Mouse (Mus musculus): ENCODE results near the gene Scube1. TPM values are rescaled to one million over a fixed set of nuclear protein-coding genes. Genes with fewer than 3 reads are reported as not detected.
A peak's percentile ranks its signal among the peaks of the same experiment; 100 is the strongest.

The Scube1 gene
- polyA plus RNA-seq, 1 experiment: 2.9 TPM

DNA sequence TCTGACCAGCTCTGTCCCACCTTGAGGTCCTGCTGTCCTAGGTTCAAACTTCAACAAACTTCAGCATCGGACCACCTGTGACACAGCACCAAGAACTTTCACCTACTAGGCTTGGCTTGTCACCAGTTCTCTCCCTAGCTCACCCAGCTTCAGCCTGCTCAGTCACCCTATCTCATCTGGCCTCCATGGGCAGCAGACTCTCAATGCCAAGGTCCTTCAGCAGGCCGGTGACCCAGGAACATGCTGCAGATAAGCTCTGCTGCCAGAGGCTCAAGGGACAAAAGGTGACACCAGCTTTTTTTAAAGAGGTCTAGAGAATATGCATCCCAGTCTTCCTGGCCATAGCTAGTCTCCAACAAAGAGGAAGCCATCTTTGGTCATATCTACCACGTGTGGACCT is 48.5 kb downstream of the Scube1 start:
- TF ChIP-seq CTCF (IDR thresholded peaks at IDR 0.05; ENCODE audit: borderline replicate concordance, insufficient read depth, low read depth, low read length) (no peak), POLR2A (IDR thresholded peaks at IDR 0.05; ENCODE audit: borderline replicate concordance, insufficient read depth, low read length) (no peak)
- no peak overlapping the region for H3K4me3 ChIP-seq (replicated peaks; ENCODE audit: insufficient read depth, low read depth, low read length)
- no peak overlapping the region for H3K27ac ChIP-seq (ENCODE audit: insufficient read depth, low read length)
- H3K27me3 ChIP-seq (ENCODE audit: control insufficient read depth, insufficient read depth, low read length): no peaks in the 10 kb centered on the region
- DNase-seq: no peak
- peaks cover 6% of the 10 kb centered on the region; the same call in 1 of the 2 replicates for H3K4me1 ChIP-seq (ENCODE audit: control insufficient read depth, insufficient read depth, low read length)
- WGBS: 97% methylated on average over 3 of the region's 3 CpGs

DNA sequence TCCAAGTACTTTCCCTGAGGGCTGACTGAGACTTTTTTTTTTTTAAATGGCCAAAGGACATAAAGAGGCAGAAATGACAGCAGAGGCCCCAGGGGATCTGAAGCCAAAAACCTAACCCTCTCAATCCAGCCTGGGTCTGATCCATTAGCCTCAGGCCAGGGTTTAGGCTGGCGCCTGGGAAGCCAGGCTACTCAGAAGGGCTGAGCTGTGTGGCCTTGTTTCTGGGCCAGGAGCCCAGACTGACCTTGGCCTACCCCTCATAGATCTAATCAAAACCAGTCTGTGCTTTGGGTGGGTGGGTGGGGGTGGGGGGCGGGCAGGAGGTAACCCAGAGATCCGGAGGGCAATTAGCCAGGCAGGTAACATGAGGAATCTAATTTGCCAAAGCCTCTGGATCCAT is 51.2 kb downstream of the Scube1 start:
- WGBS: 55% methylated on average over 3 of the region's 3 CpGs
- peaks cover 3% of the 10 kb centered on the region; the same call in 1 of the 2 replicates for H3K4me1 ChIP-seq (ENCODE audit: control insufficient read depth, insufficient read depth, low read length)
- no peak overlapping the region for H3K27ac ChIP-seq (ENCODE audit: insufficient read depth, low read length)
- no peak for TF ChIP-seq POLR2A (IDR thresholded peaks at IDR 0.05; ENCODE audit: borderline replicate concordance, insufficient read depth, low read length)
- no peak for TF ChIP-seq CTCF (IDR thresholded peaks at IDR 0.05; ENCODE audit: borderline replicate concordance, insufficient read depth, low read depth, low read length)
- no peak for DNase-seq
- no peaks in the 10 kb centered on the region for H3K27me3 ChIP-seq (ENCODE audit: control insufficient read depth, insufficient read depth, low read length)
- H3K4me3 ChIP-seq (replicated peaks; ENCODE audit: insufficient read depth, low read depth, low read length): no peak overlapping the region

GRCm38 (mm10) chr15:83667501-83667900 is 57.3 kb downstream of the Scube1 start:
- Histone ChIP-seq H3K4me1 (ENCODE audit: control insufficient read depth, insufficient read depth, low read length) (no peaks in the 10 kb centered on the region), H3K4me3 (replicated peaks; ENCODE audit: insufficient read depth, low read depth, low read length) (no peak overlapping the region), H3K27me3 (ENCODE audit: control insufficient read depth, insufficient read depth, low read length) (no peaks in the 10 kb centered on the region), H3K27ac (ENCODE audit: insufficient read depth, low read length) (no peak overlapping the region)
- no peak for DNase-seq
- TF ChIP-seq POLR2A (IDR thresholded peaks at IDR 0.05; ENCODE audit: borderline replicate concordance, insufficient read depth, low read length) (no peak), CTCF (IDR thresholded peaks at IDR 0.05; ENCODE audit: borderline replicate concordance, insufficient read depth, low read depth, low read length) (no peak)
- WGBS: 58% methylated on average over 6 of the region's 6 CpGs

DNA sequence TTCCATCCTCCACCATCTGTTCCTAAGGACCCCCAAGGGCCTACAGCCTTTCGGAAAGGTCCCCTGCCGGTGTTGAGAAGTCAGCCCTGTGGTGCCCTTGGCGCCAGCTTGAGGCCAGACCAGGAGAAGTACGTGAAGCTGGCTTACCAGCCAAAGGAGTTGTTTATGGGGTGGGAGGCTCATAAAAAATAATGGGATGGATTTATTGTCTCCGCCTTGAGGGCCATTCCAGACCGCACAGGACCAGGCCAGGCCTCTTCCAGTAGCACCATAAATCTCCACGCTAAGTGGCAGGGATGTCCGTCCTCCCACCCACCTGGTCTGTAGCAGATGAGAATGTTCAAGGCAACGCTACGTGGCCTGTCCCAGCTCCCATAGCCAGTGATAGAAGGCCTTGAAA is 58.4 kb downstream of the Scube1 start:
- no peak overlapping the region for H3K4me3 ChIP-seq (replicated peaks; ENCODE audit: insufficient read depth, low read depth, low read length)
- H3K27me3 ChIP-seq (ENCODE audit: control insufficient read depth, insufficient read depth, low read length): no peaks in the 10 kb centered on the region
- H3K27ac ChIP-seq (ENCODE audit: insufficient read depth, low read length): no peak overlapping the region
- WGBS: 77% methylated on average over 10 of the region's 10 CpGs
- H3K4me1 ChIP-seq (ENCODE audit: control insufficient read depth, insufficient read depth, low read length): no peaks in the 10 kb centered on the region
- TF ChIP-seq POLR2A (IDR thresholded peaks at IDR 0.05; ENCODE audit: borderline replicate concordance, insufficient read depth, low read length): no peak
- no peak for TF ChIP-seq CTCF (IDR thresholded peaks at IDR 0.05; ENCODE audit: borderline replicate concordance, insufficient read depth, low read depth, low read length)
- DNase-seq: no peak

DNA sequence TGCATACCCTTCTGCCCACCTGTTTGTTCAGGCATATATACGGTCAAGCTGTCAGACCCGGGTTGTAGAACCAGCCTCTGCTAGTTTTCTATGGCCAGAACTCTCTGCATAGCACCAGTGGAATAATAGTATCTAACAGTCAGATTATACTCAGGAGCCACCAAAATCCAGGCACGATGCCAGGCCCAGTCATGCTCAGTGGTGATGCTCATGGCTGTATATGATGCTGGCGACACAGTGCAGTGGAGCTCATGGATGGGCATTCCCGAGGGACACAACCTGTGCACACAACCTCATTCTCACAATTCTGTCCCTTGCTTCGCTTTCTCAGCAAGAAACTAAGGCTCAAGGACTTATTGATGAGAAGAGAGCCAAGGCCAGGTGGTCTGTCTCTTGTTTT is 58.8 kb downstream of the Scube1 start:
- Histone ChIP-seq H3K4me3 (replicated peaks; ENCODE audit: insufficient read depth, low read depth, low read length) (no peak overlapping the region), H3K27me3 (ENCODE audit: control insufficient read depth, insufficient read depth, low read length) (no peaks in the 10 kb centered on the region), H3K4me1 (ENCODE audit: control insufficient read depth, insufficient read depth, low read length) (no peaks in the 10 kb centered on the region), H3K27ac (ENCODE audit: insufficient read depth, low read length) (no peak overlapping the region)
- no peak for TF ChIP-seq CTCF (IDR thresholded peaks at IDR 0.05; ENCODE audit: borderline replicate concordance, insufficient read depth, low read depth, low read length)
- no peak for TF ChIP-seq POLR2A (IDR thresholded peaks at IDR 0.05; ENCODE audit: borderline replicate concordance, insufficient read depth, low read length)
- 68% methylated on average over 6 of the region's 6 CpGs for WGBS
- no peak for DNase-seq

GRCm38 (mm10) chr15:83664722-83665121 is 60.1 kb downstream of the Scube1 start:
- Histone ChIP-seq H3K4me1 (ENCODE audit: control insufficient read depth, insufficient read depth, low read length) (no peaks in the 10 kb centered on the region), H3K27ac (ENCODE audit: insufficient read depth, low read length) (no peak overlapping the region), H3K4me3 (replicated peaks; ENCODE audit: insufficient read depth, low read depth, low read length) (no peak overlapping the region), H3K27me3 (ENCODE audit: control insufficient read depth, insufficient read depth, low read length) (no peaks in the 10 kb centered on the region)
- DNase-seq: peak; percentile 46 to 50
- TF ChIP-seq CTCF (IDR thresholded peaks at IDR 0.05; ENCODE audit: borderline replicate concordance, insufficient read depth, low read depth, low read length): peak; percentile 67
- no peak for TF ChIP-seq POLR2A (IDR thresholded peaks at IDR 0.05; ENCODE audit: borderline replicate concordance, insufficient read depth, low read length)
- 46% methylated on average over 5 of the region's 5 CpGs for WGBS

- Histone ChIP-seq H3K4me3 (replicated peaks; ENCODE audit: insufficient read depth, low read depth, low read length) (no peak overlapping the region), H3K27ac (ENCODE audit: insufficient read depth, low read length) (no peak overlapping the region), H3K27me3 (ENCODE audit: control insufficient read depth, insufficient read depth, low read length) (no peaks in the 10 kb centered on the region), H3K4me1 (ENCODE audit: control insufficient read depth, insufficient read depth, low read length) (no peaks in the 10 kb centered on the region)
- no peak for TF ChIP-seq CTCF (IDR thresholded peaks at IDR 0.05; ENCODE audit: borderline replicate concordance, insufficient read depth, low read depth, low read length)
- 38% methylated on average over 4 of the region's 4 CpGs for WGBS
- DNase-seq: no peak
These were observed 61.8 kb downstream of the Scube1 start for GRCm38 (mm10) chr15:83663066-83663465.

GRCm38 (mm10) chr15:83662106-83662505 is 62.7 kb downstream of the Scube1 start:
- TF ChIP-seq CTCF (IDR thresholded peaks at IDR 0.05; ENCODE audit: borderline replicate concordance, insufficient read depth, low read depth, low read length): no peak
- TF ChIP-seq POLR2A (IDR thresholded peaks at IDR 0.05; ENCODE audit: borderline replicate concordance, insufficient read depth, low read length): no peak
- WGBS: 48% methylated on average over 7 of the region's 7 CpGs

More at GRCm38 (mm10) chr15:83662106-83662505, 62.7 kb downstream of the Scube1 start:
- H3K27me3 ChIP-seq (ENCODE audit: control insufficient read depth, insufficient read depth, low read length): no peaks in the 10 kb centered on the region
- H3K27ac ChIP-seq (ENCODE audit: insufficient read depth, low read length): no peak overlapping the region
- no peak overlapping the region for H3K4me3 ChIP-seq (replicated peaks; ENCODE audit: insufficient read depth, low read depth, low read length)
- DNase-seq: no peak
- no peaks in the 10 kb centered on the region for H3K4me1 ChIP-seq (ENCODE audit: control insufficient read depth, insufficient read depth, low read length)

Data from cerebellum, adult 2 months (tissue).